Mouse (Mus musculus) testis, adult 2 months (tissue): ENCODE measurements at regions not wholly inside any gene's neighbourhood (a gene's known extent, or its start where the extent isn't known, plus 50 kb on each side); places are given as distances from the start of the nearest gene placed in this dataset.

Source experiments
- CTCF ChIP-seq: fragments of 200-500 bp; IDR thresholded peaks from 2 replicates; pipeline ENCODE4 v1.5.1; 2012; ENCODE audit warnings: low read depth, mild to moderate bottlenecking, inconsistent platforms, low read length, moderate library complexity; ENCODE audit not compliant: control insufficient read depth, insufficient read depth, insufficient replicate concordance
- POLR2A ChIP-seq: fragments of 200-500 bp; IDR thresholded peaks from 2 replicates; pipeline ENCODE4 v1.6.1; 2012; ENCODE audit warnings: low read depth, mild to moderate bottlenecking, inconsistent platforms, low read length, moderate library complexity; ENCODE audit not compliant: control insufficient read depth

DNA sequence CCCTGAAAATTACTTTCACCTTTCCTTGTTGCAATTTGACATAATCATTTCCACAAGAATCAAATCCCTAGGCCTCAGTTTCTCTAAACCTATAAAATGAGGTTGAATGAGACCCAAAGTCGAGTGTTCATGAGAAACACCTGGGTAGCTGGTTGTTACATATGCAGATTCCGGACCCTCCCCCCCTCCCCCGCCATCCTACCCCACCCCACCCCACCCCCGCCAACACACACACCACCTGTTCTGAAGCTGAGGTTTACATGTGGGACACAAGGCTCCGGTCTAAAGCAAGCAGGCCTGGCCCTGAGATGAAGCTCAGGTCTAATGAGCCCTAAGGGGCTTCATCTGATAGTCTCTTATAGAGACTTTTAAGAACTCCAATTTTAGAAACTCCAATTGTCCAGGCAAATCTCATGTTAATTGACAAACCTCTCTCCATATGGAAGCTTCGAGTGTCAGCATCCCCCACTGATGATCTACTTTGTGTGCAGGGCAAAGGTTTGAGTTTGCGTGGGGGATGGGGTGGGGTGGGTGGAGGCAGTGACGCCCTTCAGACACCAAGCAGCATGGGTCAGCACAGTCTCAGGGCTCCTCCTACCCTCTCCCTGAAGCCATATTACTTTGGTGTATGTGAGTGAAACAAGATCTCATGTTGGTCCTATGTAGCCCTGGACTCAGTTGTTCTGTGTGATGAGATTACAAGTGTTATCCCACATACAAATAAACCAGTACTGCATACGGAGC is 88.7 kb upstream of the Cdkn3 start:
- TF ChIP-seq POLR2A, result no peak
- TF ChIP-seq CTCF, result no peak
